Mouse (Mus musculus) hindbrain, embryonic 13.5 days (tissue): ENCODE measurements around the gene Hoxa13. TPM values are rescaled to one million over a fixed set of nuclear protein-coding genes. Genes with fewer than 3 reads are reported as not detected.

Experiments used
- ATAC-seq: fragments of 200-750 bp; cut with Nextera tagmentation; 2 replicates; pipeline ENCODE4 v1.8.0; 2017; ENCODE audit warnings: moderate TSS enrichment; ENCODE audit not compliant: low FRiP score
- H3K27ac ChIP-seq: fragments of 300-500 bp; sonication (generic); 2 replicates; pipeline ENCODE4 v1.5.1; 2015; ENCODE audit warnings: inconsistent platforms, mild to moderate bottlenecking, moderate library complexity
- H3K27me3 ChIP-seq: fragments of 300-500 bp; sonication (generic); 2 replicates; pipeline ENCODE4 v1.6.1; 2015; ENCODE audit warnings: mild to moderate bottlenecking, inconsistent platforms
- H3K36me3 ChIP-seq: fragments of 300-500 bp; sonication (generic); 2 replicates; pipeline ENCODE4 v1.6.1; 2015; ENCODE audit warnings: mild to moderate bottlenecking, inconsistent platforms
- H3K4me1 ChIP-seq: fragments of 300-500 bp; sonication (generic); replicated peaks from 2 replicates; pipeline ENCODE4 v1.6.1; 2015; ENCODE audit warnings: inconsistent platforms
- H3K4me2 ChIP-seq: fragments of 300-500 bp; sonication (generic); 2 replicates; pipeline ENCODE4 v1.6.1; 2015; ENCODE audit warnings: inconsistent platforms, mild to moderate bottlenecking, moderate library complexity
- H3K4me3 ChIP-seq: fragments of 300-500 bp; sonication (generic); 2 replicates; pipeline ENCODE4 v1.5.1; 2015; ENCODE audit warnings: mild to moderate bottlenecking, inconsistent platforms
- H3K9ac ChIP-seq: fragments of 300-500 bp; sonication (generic); 2 replicates; pipeline ENCODE4 v1.6.1; 2015; ENCODE audit warnings: mild to moderate bottlenecking, inconsistent platforms
- H3K9me3 ChIP-seq: fragments of 300-500 bp; sonication (generic); 2 replicates; pipeline ENCODE4 v1.6.1; 2016; ENCODE audit warnings: inconsistent platforms
- WGBS: fragments of 180-500 bp; shearing (Covaris S2); methylation state at CpG from one replicate; pipeline ENCODE4 v1.1.7; 2015; 5-methylcytosine and 5-hydroxymethylcytosine counted together
- polyA plus RNA-seq: library from polyadenylated mRNA; unstranded; fragments of >200 nt; fragmentation: Nextera tagmentation; extraction: Ambion mirVana; gene quantifications from 2 replicates; pipeline ENCODE4 v1.2.1, GENCODE M21; 2015

Hoxa13 gene
- polyA plus RNA-seq, 1 experiment from 2014 or later: not detected

- Histone ChIP-seq H3K9ac (no peak overlapping the region), H3K4me1 (no peaks in the 10 kb centered on the region), H3K36me3 (no peaks in the 10 kb centered on the region), H3K4me2 (no peak overlapping the region), H3K27ac (no peak overlapping the region), H3K4me3 (no peak overlapping the region), H3K27me3 (peaks cover 90% of the 10 kb centered on the region), H3K9me3 (no peaks in the 10 kb centered on the region)
- ATAC-seq: no peak
- WGBS: 67% methylated on average over 12 of the region's 12 CpGs
Observed at GRCm38 (mm10) chr6:52281084-52281483, 20.4 kb upstream of the Hoxa13 start.

GRCm38 (mm10) chr6:52276920-52277319 lies 16.2 kb upstream of the Hoxa13 start:
- Histone ChIP-seq H3K4me3 (no peak overlapping the region), H3K36me3 (no peaks in the 10 kb centered on the region), H3K9ac (no peak overlapping the region), H3K27ac (no peak overlapping the region), H3K4me1 (no peaks in the 10 kb centered on the region), H3K9me3 (no peaks in the 10 kb centered on the region), H3K4me2 (no peak overlapping the region), H3K27me3 (peaks cover 98% of the 10 kb centered on the region)
- ATAC-seq: no peak
- 3% methylated on average over 5 of the region's 5 CpGs for WGBS

GRCm38 (mm10) chr6:52276382-52276781 lies 15.7 kb upstream of the Hoxa13 start:
- H3K27me3 ChIP-seq: peaks cover 98% of the 10 kb centered on the region
- H3K9ac ChIP-seq: no peak overlapping the region
- H3K4me3 ChIP-seq: no peak overlapping the region
- H3K36me3 ChIP-seq: no peaks in the 10 kb centered on the region
- no peak for ATAC-seq
- H3K9me3 ChIP-seq: no peaks in the 10 kb centered on the region
- WGBS: 3% methylated on average over 6 of the region's 6 CpGs
- no peak overlapping the region for H3K4me2 ChIP-seq
- no peaks in the 10 kb centered on the region for H3K4me1 ChIP-seq
- no peak overlapping the region for H3K27ac ChIP-seq

- no peaks in the 10 kb centered on the region for H3K4me1 ChIP-seq
- H3K9ac ChIP-seq: no peak overlapping the region
- no peak for ATAC-seq
- H3K27ac ChIP-seq: no peak overlapping the region
- 7% methylated on average over 8 of the region's 8 CpGs for WGBS
- H3K9me3 ChIP-seq: no peaks in the 10 kb centered on the region
- H3K27me3 ChIP-seq: peaks cover 98% of the 10 kb centered on the region
- no peak overlapping the region for H3K4me3 ChIP-seq
- no peaks in the 10 kb centered on the region for H3K36me3 ChIP-seq
- H3K4me2 ChIP-seq: no peak overlapping the region
Observed at GRCm38 (mm10) chr6:52275563-52276280, 15.0 kb upstream of the Hoxa13 start.

- ATAC-seq: no peak
Observed at GRCm38 (mm10) chr6:52274576-52274975, 13.9 kb upstream of the Hoxa13 start.

GRCm38 (mm10) chr6:52273656-52274280 lies 13.1 kb upstream of the Hoxa13 start:
- ATAC-seq: no peak
- H3K9me3 ChIP-seq: no peaks in the 10 kb centered on the region
- WGBS: 1% methylated on average over 22 of the region's 22 CpGs
- H3K9ac ChIP-seq: no peak overlapping the region
- H3K36me3 ChIP-seq: no peaks in the 10 kb centered on the region
- H3K27me3 ChIP-seq: peaks cover 98% of the 10 kb centered on the region
- no peaks in the 10 kb centered on the region for H3K4me1 ChIP-seq
- H3K4me3 ChIP-seq: no peak overlapping the region
- H3K27ac ChIP-seq: no peak overlapping the region
- no peak overlapping the region for H3K4me2 ChIP-seq

More at GRCm38 (mm10) chr6:52274576-52274975, 13.9 kb upstream of the Hoxa13 start:
- Histone ChIP-seq H3K27me3 (peaks cover 98% of the 10 kb centered on the region), H3K36me3 (no peaks in the 10 kb centered on the region), H3K4me3 (no peak overlapping the region), H3K4me2 (no peak overlapping the region), H3K9ac (no peak overlapping the region), H3K9me3 (no peaks in the 10 kb centered on the region), H3K4me1 (no peaks in the 10 kb centered on the region), H3K27ac (no peak overlapping the region)
- WGBS: 2% methylated on average over 11 of the region's 11 CpGs

- WGBS: 2% methylated on average over 21 of the region's 22 CpGs
- H3K4me2 ChIP-seq: no peak overlapping the region
- no peak overlapping the region for H3K4me3 ChIP-seq
- H3K27me3 ChIP-seq: peaks cover 99% of the 10 kb centered on the region
- no peak overlapping the region for H3K9ac ChIP-seq
- no peaks in the 10 kb centered on the region for H3K36me3 ChIP-seq
- no peaks in the 10 kb centered on the region for H3K4me1 ChIP-seq
- H3K27ac ChIP-seq: no peak overlapping the region
- H3K9me3 ChIP-seq: no peaks in the 10 kb centered on the region
- no peak for ATAC-seq
Observed at GRCm38 (mm10) chr6:52272766-52273655, 12.3 kb upstream of the Hoxa13 start.

GRCm38 (mm10) chr6:52270494-52271480 lies 10.1 kb upstream of the Hoxa13 start:
- H3K4me1 ChIP-seq: no peaks in the 10 kb centered on the region

GRCm38 (mm10) chr6:52268756-52269155 lies 8.1 kb upstream of the Hoxa13 start:
- Histone ChIP-seq H3K27ac (no peak overlapping the region), H3K36me3 (no peaks in the 10 kb centered on the region), H3K4me1 (no peaks in the 10 kb centered on the region), H3K4me2 (no peak overlapping the region), H3K9ac (no peak overlapping the region), H3K9me3 (no peaks in the 10 kb centered on the region), H3K4me3 (no peak overlapping the region), H3K27me3 (peaks cover 97% of the 10 kb centered on the region)
- 2% methylated on average over 3 of the region's 3 CpGs for WGBS
- no peak for ATAC-seq

More at GRCm38 (mm10) chr6:52270494-52271480, 10.1 kb upstream of the Hoxa13 start:
- Histone ChIP-seq H3K9me3 (no peaks in the 10 kb centered on the region), H3K27me3 (peaks cover 97% of the 10 kb centered on the region), H3K4me2 (no peak overlapping the region), H3K27ac (no peak overlapping the region), H3K4me3 (no peak overlapping the region), H3K36me3 (no peaks in the 10 kb centered on the region), H3K9ac (no peak overlapping the region)
- 5% methylated on average over 23 of the region's 23 CpGs for WGBS
- no peak; the same call in 1 of the 2 replicates for ATAC-seq

- no peak overlapping the region for H3K9ac ChIP-seq
- ATAC-seq: no peak
- no peak overlapping the region for H3K4me3 ChIP-seq
- no peak overlapping the region for H3K4me2 ChIP-seq
- under 1% methylated on average over 7 of the region's 7 CpGs for WGBS
- no peaks in the 10 kb centered on the region for H3K36me3 ChIP-seq
- H3K4me1 ChIP-seq: no peaks in the 10 kb centered on the region
- H3K27me3 ChIP-seq: peaks cover 97% of the 10 kb centered on the region
- no peak overlapping the region for H3K27ac ChIP-seq
- H3K9me3 ChIP-seq: no peaks in the 10 kb centered on the region
Observed at GRCm38 (mm10) chr6:52268341-52268740, 7.7 kb upstream of the Hoxa13 start.

GRCm38 (mm10) chr6:52267691-52268090 lies 7.0 kb upstream of the Hoxa13 start:
- Histone ChIP-seq H3K36me3 (no peaks in the 10 kb centered on the region), H3K4me1 (no peaks in the 10 kb centered on the region), H3K27ac (no peak overlapping the region), H3K4me2 (no peak overlapping the region), H3K9me3 (no peaks in the 10 kb centered on the region), H3K9ac (no peak overlapping the region), H3K27me3 (peaks cover 97% of the 10 kb centered on the region), H3K4me3 (no peak overlapping the region)
- no peak for ATAC-seq
- WGBS: 5% methylated on average over 3 of the region's 3 CpGs
